Mouse (Mus musculus) forebrain, embryonic 16.5 days (tissue): ENCODE results near the gene Prrg4. TPM values are rescaled to one million over a fixed set of nuclear protein-coding genes. Genes with fewer than 3 reads are reported as not detected.
"Not testable (repeated sequence)": the region's sequence is repeated elsewhere in the genome, so short reads cannot be mapped to it uniquely, and the experiment has no call there.

Source experiments
- ATAC-seq: fragments of 200-750 bp; cut with Nextera tagmentation; 2 replicates; pipeline ENCODE4 v1.8.0; 2017; ENCODE audit warnings: mild to moderate bottlenecking, moderate library complexity
- H3K27ac ChIP-seq: fragments of 300-500 bp; sonication (generic); 2 replicates; pipeline ENCODE4 v1.5.1; 2014; ENCODE audit warnings: low read length, control low read depth
- H3K27me3 ChIP-seq: fragments of 300-500 bp; sonication (generic); replicated peaks from 2 replicates; pipeline ENCODE4 v1.6.1; 2014; ENCODE audit warnings: low read length; ENCODE audit not compliant: control insufficient read depth, insufficient read depth
- H3K36me3 ChIP-seq: fragments of 300-500 bp; sonication (generic); 2 replicates; pipeline ENCODE4 v1.6.1; 2014; ENCODE audit not compliant: control insufficient read depth, insufficient read depth
- H3K4me1 ChIP-seq: fragments of 300-500 bp; sonication (generic); replicated peaks from 2 replicates; pipeline ENCODE4 v1.6.1; 2014; ENCODE audit warnings: low read length; ENCODE audit not compliant: control insufficient read depth, insufficient read depth
- H3K4me2 ChIP-seq: fragments of 300-500 bp; sonication (generic); 2 replicates; pipeline ENCODE4 v1.6.1; 2014; ENCODE audit warnings: mild to moderate bottlenecking, low read length, control low read depth
- H3K4me3 ChIP-seq: fragments of 300-500 bp; sonication (generic); replicated peaks from 2 replicates; pipeline ENCODE4 v1.5.1; 2014; ENCODE audit warnings: mild to moderate bottlenecking, low read length, control low read depth
- H3K9ac ChIP-seq: fragments of 300-500 bp; sonication (generic); replicated peaks from 2 replicates; pipeline ENCODE4 v1.6.1; 2014; ENCODE audit warnings: low read depth, low read length, control low read depth
- H3K9me3 ChIP-seq: fragments of 300-500 bp; sonication (generic); 2 replicates; pipeline ENCODE4 v1.6.1; 2016; ENCODE audit warnings: low read length; ENCODE audit not compliant: control insufficient read depth
- WGBS: fragments of 180-500 bp; shearing (Covaris S2); extraction: QIAGEN DNeasy Blood & Tissue Kit; methylation state at CpG from one replicate; pipeline ENCODE4 v1.1.7; 2014; 5-methylcytosine and 5-hydroxymethylcytosine counted together
- polyA plus RNA-seq: library from polyadenylated mRNA; unstranded; fragments of >200 nt; fragmentation: Nextera tagmentation; extraction: Ambion mirVana; gene quantifications from 2 replicates; pipeline ENCODE4 v1.2.1, GENCODE M21; 2015

The Prrg4 gene
- polyA plus RNA-seq, 1 experiment from 2014 or later = 0.38 TPM

DNA sequence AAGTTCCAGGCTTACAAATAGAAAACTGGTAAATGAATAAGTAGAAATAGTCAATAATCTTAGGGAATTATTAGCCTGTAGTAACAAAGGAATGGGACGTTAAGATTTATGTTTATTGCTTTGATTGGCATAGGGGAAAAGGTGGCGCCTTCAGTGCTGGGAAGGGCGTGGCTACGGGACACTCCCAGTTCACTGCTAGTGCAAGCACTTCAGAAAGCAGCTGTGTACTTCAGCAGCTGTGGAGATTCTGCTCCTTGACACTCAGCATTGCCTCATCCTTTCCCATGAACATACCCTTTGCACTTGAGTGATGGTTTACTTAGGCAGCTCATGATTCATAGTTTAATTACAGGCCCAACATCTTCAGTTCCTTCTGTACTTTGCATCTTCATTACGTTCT is 9.4 kb upstream of the Prrg4 start:
- H3K4me3 ChIP-seq = no peak overlapping the region
- no peaks in the 10 kb centered on the region for H3K9me3 ChIP-seq
- no peak overlapping the region for H3K4me2 ChIP-seq
- H3K36me3 ChIP-seq = no peaks in the 10 kb centered on the region
- no peaks in the 10 kb centered on the region for H3K27me3 ChIP-seq
- no peaks in the 10 kb centered on the region for H3K4me1 ChIP-seq
- 89% methylated on average over 5 of the region's 5 CpGs for WGBS
- no peak overlapping the region for H3K9ac ChIP-seq
- no peak for ATAC-seq
- H3K27ac ChIP-seq = no peak overlapping the region

DNA sequence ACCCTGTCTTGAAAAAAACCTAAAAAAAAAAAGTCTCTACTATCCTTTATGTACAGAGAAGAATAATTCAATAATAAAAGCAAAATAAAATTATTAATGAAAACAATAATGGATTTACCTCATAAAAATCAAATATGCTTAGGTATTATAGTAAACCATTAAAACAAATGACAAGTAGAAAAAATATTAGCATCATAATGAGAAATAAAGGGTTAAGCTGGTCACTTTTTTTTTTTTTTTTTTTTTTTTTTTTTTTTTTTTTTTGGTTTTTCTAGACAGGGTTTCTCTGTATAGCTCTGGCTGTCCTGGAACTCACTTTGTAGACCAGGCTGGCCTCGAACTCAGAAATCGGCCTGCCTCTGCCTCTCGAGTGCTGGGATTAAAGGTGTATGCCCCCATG is 8.4 kb upstream of the Prrg4 start:
- not testable (repeated sequence) for H3K27ac ChIP-seq, H3K4me1 ChIP-seq, H3K9ac ChIP-seq, H3K36me3 ChIP-seq, H3K4me2 ChIP-seq, ATAC-seq, H3K9me3 ChIP-seq, H3K4me3 ChIP-seq, H3K27me3 ChIP-seq
- WGBS = 85% methylated on average over 3 of the region's 3 CpGs

DNA sequence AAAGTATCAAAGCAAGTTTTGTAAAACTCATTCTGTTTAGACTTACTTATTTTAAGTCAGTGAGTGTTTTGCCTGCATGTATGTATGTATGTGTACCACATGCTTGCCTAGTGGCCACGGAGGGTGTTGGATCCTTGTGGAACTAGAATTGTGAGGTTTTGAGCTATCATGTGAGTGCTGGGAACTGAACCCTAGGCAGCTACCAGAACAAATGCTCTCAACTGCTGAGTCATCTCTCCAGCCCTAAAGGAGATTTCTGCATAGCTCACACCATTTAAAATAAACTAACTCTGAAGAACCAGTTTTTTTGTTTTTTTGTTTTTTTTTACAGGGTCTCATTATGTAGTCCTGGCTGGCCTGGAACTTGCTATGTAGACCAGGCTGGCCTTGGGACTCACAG is 6.5 kb upstream of the Prrg4 start:
- no peak overlapping the region for H3K9ac ChIP-seq
- no peaks in the 10 kb centered on the region for H3K27me3 ChIP-seq
- H3K4me2 ChIP-seq = no peak overlapping the region
- WGBS = 66% methylated on average over 1 of the region's 1 CpGs
- no peak for ATAC-seq
- 0 out of 2 replicates have a peak, but pooled peaks cover 2% of the 10 kb centered on the region for H3K4me1 ChIP-seq
- H3K27ac ChIP-seq = no peak overlapping the region
- no peaks in the 10 kb centered on the region for H3K36me3 ChIP-seq
- H3K4me3 ChIP-seq = no peak overlapping the region
- no peaks in the 10 kb centered on the region for H3K9me3 ChIP-seq

DNA sequence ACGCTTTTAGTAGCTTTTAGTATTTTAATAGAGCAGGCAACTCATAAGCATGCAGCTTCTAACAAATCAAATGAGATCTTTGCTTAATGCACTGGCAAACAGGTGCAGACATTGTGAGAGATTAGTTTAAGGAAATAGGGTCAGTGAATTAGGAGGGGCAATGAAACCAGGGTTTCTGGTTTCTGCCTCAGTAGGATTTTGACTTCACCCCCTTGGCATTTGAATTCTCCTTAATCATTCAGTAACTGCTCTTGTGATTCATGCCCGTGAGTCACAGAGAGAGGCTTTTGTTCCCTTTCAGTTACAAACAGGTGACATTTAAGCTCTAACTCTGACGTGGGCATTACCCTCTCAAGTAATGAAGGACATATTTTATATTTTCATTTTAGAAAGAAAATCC is 6.1 kb upstream of the Prrg4 start:
- Histone ChIP-seq H3K4me2 (no peak overlapping the region), H3K27me3 (no peaks in the 10 kb centered on the region; the same call in 1 of the 2 replicates), H3K27ac (no peak overlapping the region), H3K9ac (no peak overlapping the region), H3K4me3 (no peak overlapping the region), H3K9me3 (no peaks in the 10 kb centered on the region), H3K36me3 (no peaks in the 10 kb centered on the region), H3K4me1 (0 out of 2 replicates have a peak, but pooled peaks cover 2% of the 10 kb centered on the region)
- 22% methylated on average over 3 of the region's 3 CpGs for WGBS
- no peak for ATAC-seq

DNA sequence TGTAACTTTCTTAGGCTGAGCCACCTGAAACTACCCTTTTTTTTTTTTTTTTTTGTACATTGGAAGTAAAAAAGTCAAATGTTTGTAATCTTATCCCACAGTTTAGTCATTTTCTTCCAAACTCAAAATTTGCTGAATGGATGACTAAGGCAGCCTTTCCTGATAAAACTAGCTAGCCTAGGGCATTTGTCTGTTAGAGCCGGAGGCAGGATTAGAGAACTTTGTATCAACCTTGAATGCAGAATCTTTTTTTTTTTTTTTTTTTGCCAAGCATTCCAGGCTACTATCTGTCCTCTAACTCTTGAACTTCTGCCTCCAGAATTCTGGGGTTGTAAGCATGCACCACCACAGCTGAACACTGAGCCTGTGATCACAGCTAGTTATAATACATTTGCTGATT is 5.2 kb upstream of the Prrg4 start:
- no peak for ATAC-seq
- Histone ChIP-seq H3K9ac (no peak overlapping the region), H3K4me1 (peaks cover 2% of the 10 kb centered on the region), H3K36me3 (no peaks in the 10 kb centered on the region), H3K4me3 (no peak overlapping the region), H3K4me2 (no peak overlapping the region), H3K9me3 (no peaks in the 10 kb centered on the region), H3K27me3 (no peaks in the 10 kb centered on the region; the same call in 1 of the 2 replicates), H3K27ac (no peak overlapping the region)
- 76% methylated on average over 1 of the region's 1 CpGs for WGBS

DNA sequence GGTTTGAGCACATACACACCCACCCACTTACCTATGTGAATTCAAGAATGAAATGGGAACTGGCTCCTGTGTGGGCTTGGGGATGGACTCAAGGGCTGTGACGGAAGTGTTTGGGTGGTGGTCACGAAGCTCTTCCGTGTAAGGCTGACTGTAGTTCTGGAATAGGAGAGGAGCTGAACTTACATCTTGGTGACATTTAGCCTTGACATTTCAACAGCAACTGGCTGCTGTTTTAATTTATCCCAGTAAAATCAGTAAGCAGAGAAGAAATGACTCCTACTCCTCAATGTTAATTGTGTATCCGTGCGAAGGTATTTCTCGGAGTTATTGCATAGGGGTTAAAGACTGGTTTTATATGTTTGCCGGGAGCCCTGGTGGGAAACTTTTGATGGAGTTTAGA is 2.9 kb upstream of the Prrg4 start:
- Histone ChIP-seq H3K4me3 (no peak overlapping the region), H3K27ac (no peak overlapping the region), H3K9me3 (no peaks in the 10 kb centered on the region), H3K36me3 (no peaks in the 10 kb centered on the region), H3K27me3 (peaks cover 7% of the 10 kb centered on the region), H3K4me1 (peaks cover 13% of the 10 kb centered on the region), H3K4me2 (no peak overlapping the region), H3K9ac (no peak overlapping the region)
- ATAC-seq = no peak
- 96% methylated on average over 7 of the region's 7 CpGs for WGBS

DNA sequence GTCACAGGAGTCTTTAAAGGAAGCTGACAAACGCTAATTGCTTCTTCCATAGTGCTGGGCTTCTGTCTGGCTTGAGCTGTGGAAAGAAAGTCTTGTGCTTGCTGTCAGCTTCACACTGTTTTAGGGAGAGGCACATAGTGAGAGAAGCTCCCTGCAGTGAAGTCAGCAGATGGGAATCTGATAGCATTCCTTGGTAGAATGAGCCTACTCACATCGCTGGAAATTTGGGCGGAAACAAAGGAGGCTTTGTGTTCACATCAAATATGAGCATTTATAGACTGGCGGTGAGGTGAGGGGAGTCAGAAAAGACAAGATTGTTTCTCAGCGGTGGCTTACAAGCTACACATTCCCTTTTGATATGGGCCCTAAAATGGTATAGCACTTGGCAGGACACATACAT is 2.0 kb upstream of the Prrg4 start:
- Histone ChIP-seq H3K4me2 (no peak overlapping the region), H3K9me3 (no peaks in the 10 kb centered on the region), H3K4me1 (peaks cover 13% of the 10 kb centered on the region), H3K27me3 (peaks cover 7% of the 10 kb centered on the region), H3K9ac (no peak overlapping the region), H3K4me3 (no peak overlapping the region), H3K27ac (no peak overlapping the region), H3K36me3 (no peaks in the 10 kb centered on the region)
- 22% methylated on average over 5 of the region's 5 CpGs for WGBS
- no peak for ATAC-seq

DNA sequence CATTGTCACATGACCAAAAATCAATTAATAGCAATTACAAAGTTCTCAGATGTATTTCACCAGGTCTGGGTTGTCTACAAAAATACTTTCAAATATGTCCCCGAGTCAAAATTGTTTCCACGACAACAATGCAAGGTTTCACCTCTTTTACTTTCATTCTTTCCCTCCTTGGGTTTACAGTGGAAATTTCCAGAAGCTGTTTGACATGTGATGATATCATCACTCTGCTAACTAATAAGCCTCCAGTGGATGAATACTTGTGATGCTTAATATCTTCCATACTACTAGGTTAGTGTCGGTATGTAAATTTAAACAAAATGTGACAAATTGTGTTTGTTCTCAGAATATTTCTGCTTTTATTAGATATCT is 299 bp upstream of the Prrg4 start:
- Histone ChIP-seq H3K4me2 (peak overlapping the region; percentile 99), H3K36me3 (no peaks in the 10 kb centered on the region), H3K27ac (no peak overlapping the region), H3K9me3 (no peaks in the 10 kb centered on the region), H3K4me1 (peaks cover 13% of the 10 kb centered on the region), H3K9ac (peak overlapping the region; percentile 60), H3K4me3 (peak overlapping the region; percentile 58), H3K27me3 (peaks cover 7% of the 10 kb centered on the region)
- no peak for ATAC-seq
- WGBS = 70% methylated on average over 3 of the region's 3 CpGs

DNA sequence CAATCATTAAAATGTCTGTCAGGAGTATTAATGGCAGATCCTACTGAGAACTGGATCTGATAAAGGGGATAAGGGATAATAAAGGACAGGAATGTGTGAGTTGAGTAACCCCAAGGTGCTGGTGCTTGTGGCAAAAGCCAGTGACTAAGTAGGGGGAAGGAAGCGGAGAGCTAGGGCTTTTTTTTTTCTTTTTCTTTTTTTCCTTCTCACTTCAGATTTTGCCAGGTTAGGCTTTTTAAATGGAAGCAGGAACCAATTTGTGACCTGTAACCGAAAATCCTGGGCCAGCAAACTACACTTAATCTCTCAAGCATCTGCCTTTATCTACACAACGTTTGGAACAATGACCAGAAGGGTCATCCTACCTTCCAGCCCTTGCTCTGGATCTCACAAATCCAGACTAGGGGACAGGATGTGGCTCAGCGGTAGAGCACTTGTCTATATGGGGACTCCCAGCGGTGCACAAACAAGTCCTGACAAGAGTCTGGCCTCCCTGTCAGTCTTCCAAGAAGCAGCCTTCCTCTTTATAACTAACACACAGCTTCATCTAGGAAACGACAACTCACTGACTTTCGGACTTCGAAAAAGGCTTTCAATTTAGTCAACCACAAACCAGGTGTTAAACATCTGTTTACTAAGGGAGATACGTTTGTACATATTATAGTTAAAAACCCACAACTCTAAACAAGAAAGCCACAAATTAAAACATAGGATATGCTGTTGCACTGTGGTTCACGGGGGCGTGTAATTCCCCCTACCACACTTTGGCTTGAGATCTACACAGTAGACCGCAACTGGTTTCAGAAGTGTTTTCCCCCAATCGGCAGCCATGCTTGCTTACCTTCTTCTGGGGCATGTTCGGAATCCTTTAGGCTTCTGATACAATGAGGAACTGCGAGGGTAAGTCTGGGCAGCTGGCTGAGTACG is 1.2 kb downstream of the Prrg4 start:
- Histone ChIP-seq H3K9ac (no peak overlapping the region), H3K9me3 (no peaks in the 10 kb centered on the region), H3K27ac (no peak overlapping the region), H3K4me3 (peak overlapping the region; percentile 58), H3K27me3 (peaks cover 7% of the 10 kb centered on the region), H3K36me3 (no peaks in the 10 kb centered on the region), H3K4me1 (peaks cover 13% of the 10 kb centered on the region), H3K4me2 (peak overlapping the region; percentile 99)
- 35% methylated on average over 16 of the region's 16 CpGs for WGBS
- no peak for ATAC-seq
